ENCODE assay signal across 8 mouse cellular contexts in the genomic region with DNA sequence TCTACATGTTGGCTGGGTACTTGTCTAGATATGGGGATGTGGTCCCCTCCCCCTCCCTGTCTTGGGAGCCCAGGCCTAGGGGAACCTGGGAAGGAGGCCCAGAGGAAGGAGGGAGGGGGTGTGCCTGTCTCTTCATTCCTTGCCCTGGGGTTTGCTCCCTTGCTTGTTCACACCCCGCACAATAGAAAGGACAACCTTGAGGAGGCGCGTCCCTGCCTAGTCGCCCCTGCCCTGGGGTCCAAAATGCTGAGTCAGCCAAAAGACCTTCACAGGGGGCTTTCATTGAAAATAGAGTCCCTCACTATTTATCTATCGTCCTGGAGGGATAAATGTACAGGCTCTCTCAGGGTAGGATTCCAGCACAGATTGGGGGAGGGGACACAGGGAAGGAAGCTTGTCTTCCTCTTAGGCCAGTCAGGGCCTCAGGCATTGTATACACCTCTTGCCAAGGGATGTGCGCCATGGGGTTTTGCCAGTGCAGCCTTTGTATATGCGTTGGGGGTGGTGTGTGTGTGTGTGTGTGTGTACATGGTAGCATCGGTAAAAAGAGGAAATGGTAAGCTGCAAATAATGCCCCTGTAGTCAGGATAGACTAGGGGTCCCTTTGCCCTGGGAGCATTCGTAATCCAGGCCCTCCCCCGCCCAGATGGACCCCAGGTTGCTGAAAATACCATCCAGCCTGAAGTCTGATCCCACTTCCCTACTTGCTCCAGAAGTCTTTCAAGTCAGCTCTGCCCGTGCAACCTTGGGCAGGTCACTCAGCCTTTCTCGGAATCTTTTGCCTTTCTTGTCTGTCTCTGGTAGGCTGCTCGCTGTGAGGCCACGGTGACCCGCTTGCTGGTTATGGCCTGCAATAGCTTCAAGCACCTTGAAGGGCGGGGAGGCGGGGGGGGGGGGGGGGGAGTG. TPM values are rescaled to one million over a fixed set of nuclear protein-coding genes. Genes with fewer than 3 reads are reported as not detected.
A peak's percentile ranks its signal among the peaks of the same experiment; 100 is the strongest.
DNase-seq lines count a peak whose midpoint lies in the region; ATAC-seq lines count a peak whose summit lies in the region.

No protein-coding gene starts in this region.

- H3K27ac ChIP-seq in lung, embryonic 15.5 days = peak overlapping the region; percentile 85
- peak overlapping the region; percentile 75 for H3K27ac ChIP-seq in embryonic facial prominence, embryonic 13.5 days
- peak overlapping the region; percentile 75 for H3K27ac ChIP-seq in intestine, embryonic 15.5 days
- peak overlapping the region; percentile 53 for H3K27ac ChIP-seq in midbrain, embryonic 14.5 days (replicated peaks; ENCODE audit: low read depth, low read length)

- peak; percentile 53 for ATAC-seq in lung, embryonic 15.5 days (ENCODE audit: borderline replicate concordance, extremely low read depth, low FRiP score, low TSS enrichment)
- ATAC-seq in embryonic facial prominence, embryonic 13.5 days (ENCODE audit: insufficient number of reproducible peaks, insufficient read depth, low FRiP score, low TSS enrichment, low read depth) = no peak
- peak; percentile 19; the same call in 1 of the 2 replicates for ATAC-seq in intestine, embryonic 15.5 days
- no peak; the same call in 1 of the 2 replicates for ATAC-seq in midbrain, embryonic 14.5 days (ENCODE audit: low FRiP score, low TSS enrichment)

- peak overlapping the region; percentile 42 for H3K4me2 ChIP-seq in lung, embryonic 15.5 days
- peak overlapping the region; percentile 35 for H3K4me2 ChIP-seq in embryonic facial prominence, embryonic 13.5 days
- peak overlapping the region; percentile 48 for H3K4me2 ChIP-seq in intestine, embryonic 15.5 days (replicated peaks)
- no peak overlapping the region for H3K4me2 ChIP-seq in midbrain, embryonic 14.5 days (ENCODE audit: low read length)

- H3K27me3 ChIP-seq in lung, embryonic 15.5 days = no peaks in the 10 kb centered on the region
- H3K27me3 ChIP-seq in embryonic facial prominence, embryonic 13.5 days = no peaks in the 10 kb centered on the region
- H3K27me3 ChIP-seq in intestine, embryonic 15.5 days (replicated peaks) = no peaks in the 10 kb centered on the region
- H3K27me3 ChIP-seq in midbrain, embryonic 14.5 days (ENCODE audit: control insufficient read depth, insufficient read depth, low read length) = no peaks in the 10 kb centered on the region

- peak overlapping the region; percentile 7; the same call in 1 of the 2 replicates for H3K4me3 ChIP-seq in lung, embryonic 15.5 days
- H3K4me3 ChIP-seq in embryonic facial prominence, embryonic 13.5 days = peak overlapping the region; percentile 1; the same call in 1 of the 2 replicates
- no peak overlapping the region for H3K4me3 ChIP-seq in intestine, embryonic 15.5 days (replicated peaks)
- H3K4me3 ChIP-seq in midbrain, embryonic 14.5 days (replicated peaks; ENCODE audit: low read depth, low read length) = no peak overlapping the region

- H3K9me3 ChIP-seq in lung, embryonic 15.5 days = no peaks in the 10 kb centered on the region
- H3K9me3 ChIP-seq in embryonic facial prominence, embryonic 13.5 days = no peaks in the 10 kb centered on the region
- no peaks in the 10 kb centered on the region for H3K9me3 ChIP-seq in intestine, embryonic 15.5 days
- H3K9me3 ChIP-seq in midbrain, embryonic 14.5 days (ENCODE audit: control insufficient read depth, low read length) = no peaks in the 10 kb centered on the region

- H3K4me1 ChIP-seq in lung, embryonic 15.5 days = peaks cover 79% of the 10 kb centered on the region
- H3K4me1 ChIP-seq in embryonic facial prominence, embryonic 13.5 days = peaks cover 74% of the 10 kb centered on the region
- H3K4me1 ChIP-seq in intestine, embryonic 15.5 days (replicated peaks) = peaks cover 61% of the 10 kb centered on the region
- H3K4me1 ChIP-seq in midbrain, embryonic 14.5 days (ENCODE audit: control insufficient read depth, insufficient read depth, low read length) = peaks cover 38% of the 10 kb centered on the region

- 15% methylated on average over 17 of the region's 17 CpGs for WGBS in lung, embryonic 15.5 days
- 13% methylated on average over 17 of the region's 17 CpGs for WGBS in embryonic facial prominence, embryonic 13.5 days
- 17% methylated on average over 17 of the region's 17 CpGs for WGBS in intestine, embryonic 15.5 days
- 18% methylated on average over 17 of the region's 17 CpGs for WGBS in midbrain, embryonic 14.5 days

- H3K9ac ChIP-seq in lung, embryonic 15.5 days = no peak overlapping the region; the same call in 1 of the 2 replicates
- 0 out of 2 replicates have a peak overlapping the region, but pooled peaks have one; percentile 46 for H3K9ac ChIP-seq in embryonic facial prominence, embryonic 13.5 days
- peak overlapping the region; percentile 16; the same call in 1 of the 2 replicates for H3K9ac ChIP-seq in intestine, embryonic 15.5 days
- no peak overlapping the region; the same call in 1 of the 2 replicates for H3K9ac ChIP-seq in midbrain, embryonic 14.5 days (replicated peaks; ENCODE audit: low read length)

- H3K36me3 ChIP-seq in lung, embryonic 15.5 days = peaks cover 18% of the 10 kb centered on the region
- peaks cover 52% of the 10 kb centered on the region for H3K36me3 ChIP-seq in embryonic facial prominence, embryonic 13.5 days
- H3K36me3 ChIP-seq in intestine, embryonic 15.5 days = 0 out of 2 replicates have a peak, but pooled peaks cover 4% of the 10 kb centered on the region
- H3K36me3 ChIP-seq in midbrain, embryonic 14.5 days (ENCODE audit: control insufficient read depth, insufficient read depth, low read length) = no peaks in the 10 kb centered on the region

- no peak for DNase-seq in lung, postnatal 14 days
- DNase-seq in midbrain, embryonic 14.5 days = peak; percentile 56
- DNase-seq in retina, postnatal 1 day = no peak
- no peak for DNase-seq in yolk sac, embryonic 10.5 days (ENCODE audit: low spot score)
- DNase-seq in cerebellum, adult 8-10 months = no peak

RNA-seq across cellular contexts. Expression of gene Rara, which starts 27.4 kb away (rescaled TPM):
- 36.5 and 38.4 TPM in 2 replicates for polyA plus RNA-seq in lung, embryonic 15.5 days (2015; fragmentation: Nextera tagmentation; extraction: Ambion mirVana)
- polyA plus RNA-seq in embryonic facial prominence, embryonic 13.5 days (2015; fragmentation: Nextera tagmentation; extraction: Ambion mirVana) = 39.4 and 44.7 TPM in 2 replicates
- polyA plus RNA-seq in intestine, embryonic 15.5 days (2015; fragmentation: Nextera tagmentation; extraction: Ambion mirVana) = 30.7 and 31.5 TPM in 2 replicates
- polyA plus RNA-seq in midbrain, embryonic 14.5 days (2014; fragmentation: Nextera tagmentation; extraction: Ambion mirVana) = 8.8 and 11.0 TPM in 2 replicates

RNA-seq across cellular contexts. Expression of gene Gjd3, which starts 27.8 kb away (rescaled TPM):
- polyA plus RNA-seq in lung, embryonic 15.5 days (2015; fragmentation: Nextera tagmentation; extraction: Ambion mirVana) = 0.20 and 0.61 TPM in 2 replicates
- 0.34 and 0.44 TPM in 2 replicates for polyA plus RNA-seq in embryonic facial prominence, embryonic 13.5 days (2015; fragmentation: Nextera tagmentation; extraction: Ambion mirVana)
- 0.20 and 0.35 TPM in 2 replicates for polyA plus RNA-seq in intestine, embryonic 15.5 days (2015; fragmentation: Nextera tagmentation; extraction: Ambion mirVana)
- 0.70 and 2.0 TPM in 2 replicates for polyA plus RNA-seq in midbrain, embryonic 14.5 days (2014; fragmentation: Nextera tagmentation; extraction: Ambion mirVana)

RNA-seq across cellular contexts. Expression of gene Cdc6, which starts 47.5 kb away (rescaled TPM):
- polyA plus RNA-seq in lung, embryonic 15.5 days (2015; fragmentation: Nextera tagmentation; extraction: Ambion mirVana) = 41.3 and 42.5 TPM in 2 replicates
- 26.9 and 31.5 TPM in 2 replicates for polyA plus RNA-seq in embryonic facial prominence, embryonic 13.5 days (2015; fragmentation: Nextera tagmentation; extraction: Ambion mirVana)
- polyA plus RNA-seq in intestine, embryonic 15.5 days (2015; fragmentation: Nextera tagmentation; extraction: Ambion mirVana) = 24.0 and 26.7 TPM in 2 replicates
- polyA plus RNA-seq in midbrain, embryonic 14.5 days (2014; fragmentation: Nextera tagmentation; extraction: Ambion mirVana) = 2.5 and 5.6 TPM in 2 replicates

Comparison
In these comparisons a context has a peak if more than half of its experiments do, and no peak if none do; other contexts are left out.
1. ATAC-seq: peak in lung, embryonic 15.5 days (single experiment) and intestine, embryonic 15.5 days (single experiment); none in embryonic facial prominence, embryonic 13.5 days (single experiment) and midbrain, embryonic 14.5 days (single experiment).
2. H3K4me3 ChIP-seq: peak in lung, embryonic 15.5 days (single experiment) and embryonic facial prominence, embryonic 13.5 days (single experiment); none in intestine, embryonic 15.5 days (single experiment) and midbrain, embryonic 14.5 days (single experiment).
3. H3K9ac ChIP-seq: peak in embryonic facial prominence, embryonic 13.5 days (single experiment) and intestine, embryonic 15.5 days (single experiment); none in lung, embryonic 15.5 days (single experiment) and midbrain, embryonic 14.5 days (single experiment).
4. Peak in every context shown above with its lines, with median percentiles within 50 percentile points of each other: H3K27ac ChIP-seq.